Mouse (Mus musculus): ENCODE measurements around the gene Atp2b1. TPM values are rescaled to one million over a fixed set of nuclear protein-coding genes. Genes with fewer than 3 reads are reported as not detected.

The Atp2b1 gene
- polyA plus RNA-seq, 1 experiment from 2014 or later: 177 TPM

DNA sequence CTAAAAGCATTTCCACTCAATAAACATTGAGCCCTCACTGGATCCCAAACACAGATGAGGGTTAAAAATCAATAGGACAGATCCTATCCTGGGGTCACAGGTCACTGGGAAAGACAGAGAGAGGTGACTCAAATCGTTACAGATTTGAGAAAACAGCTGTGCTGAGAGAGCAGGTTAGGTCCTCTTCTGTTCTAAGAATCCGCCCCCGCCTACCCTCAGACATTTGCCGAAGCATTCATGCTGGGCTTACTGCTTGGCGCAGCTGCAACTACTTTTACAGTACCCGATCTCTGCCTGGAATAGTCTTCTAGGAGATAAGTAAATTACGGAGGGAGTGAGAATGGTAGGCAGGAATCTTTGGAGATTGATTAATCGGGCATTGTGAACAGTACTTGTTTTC, 47.9 kb downstream of the Atp2b1 start:
- 93% methylated on average over 8 of the region's 8 CpGs for WGBS (ENCODE audit: missing documents)
- no peak overlapping the region for H3K4me3 ChIP-seq (ENCODE audit: inconsistent target)

DNA sequence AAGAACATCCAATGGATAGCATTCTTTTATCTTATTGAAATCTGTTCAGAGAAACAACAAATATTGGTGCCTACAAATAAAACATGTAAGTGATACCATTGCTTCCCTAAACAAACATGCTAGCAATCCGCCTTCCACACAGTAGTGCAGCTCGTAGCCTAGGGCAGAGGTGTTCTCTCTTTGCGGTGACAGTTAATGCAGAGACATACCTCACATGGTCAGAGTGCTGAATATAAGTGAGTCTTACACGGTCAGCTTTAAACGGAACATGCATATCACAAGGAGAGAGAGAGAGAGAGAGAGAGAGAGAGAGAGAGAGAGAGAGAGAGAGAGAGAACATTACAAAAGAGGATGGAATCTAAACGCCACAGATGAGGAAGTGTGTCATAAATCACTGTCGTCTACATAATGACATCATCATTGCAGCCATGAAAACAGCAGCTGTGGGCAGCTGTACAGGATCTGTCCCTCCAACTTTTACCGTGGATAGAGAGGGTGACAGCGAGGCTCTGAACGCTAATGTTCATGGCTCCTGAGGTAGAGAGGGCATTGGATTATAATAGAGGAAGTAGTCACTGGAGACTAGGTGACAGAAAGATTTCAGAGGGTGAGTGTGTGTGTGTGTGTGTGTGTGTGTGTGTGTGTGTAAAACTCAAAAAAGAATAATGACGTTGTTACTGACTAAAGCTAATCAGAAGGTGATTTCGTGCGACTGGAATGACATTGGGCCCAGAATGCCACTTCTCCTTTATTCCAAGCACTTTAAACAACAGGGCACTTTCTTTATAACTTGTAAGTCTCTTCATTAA, 52.4 kb downstream of the Atp2b1 start:
- WGBS (ENCODE audit: missing documents): 30% methylated on average over 11 of the region's 13 CpGs
- Histone ChIP-seq H3K79me2 (ENCODE audit: inconsistent target) (peaks cover 100% of the 10 kb centered on the region), H3K27ac (no peak overlapping the region), H3K4me3 (ENCODE audit: inconsistent target) (no peak overlapping the region), H3K36me3 (ENCODE audit: inconsistent target) (peaks cover 26% of the 10 kb centered on the region)

More for the DNA sequence above, 47.9 kb downstream of the Atp2b1 start:
- no peaks in the 10 kb centered on the region for H3K36me3 ChIP-seq (ENCODE audit: inconsistent target)
- H3K79me2 ChIP-seq (ENCODE audit: inconsistent target): peaks cover 100% of the 10 kb centered on the region
- H3K27ac ChIP-seq: no peak overlapping the region

DNA sequence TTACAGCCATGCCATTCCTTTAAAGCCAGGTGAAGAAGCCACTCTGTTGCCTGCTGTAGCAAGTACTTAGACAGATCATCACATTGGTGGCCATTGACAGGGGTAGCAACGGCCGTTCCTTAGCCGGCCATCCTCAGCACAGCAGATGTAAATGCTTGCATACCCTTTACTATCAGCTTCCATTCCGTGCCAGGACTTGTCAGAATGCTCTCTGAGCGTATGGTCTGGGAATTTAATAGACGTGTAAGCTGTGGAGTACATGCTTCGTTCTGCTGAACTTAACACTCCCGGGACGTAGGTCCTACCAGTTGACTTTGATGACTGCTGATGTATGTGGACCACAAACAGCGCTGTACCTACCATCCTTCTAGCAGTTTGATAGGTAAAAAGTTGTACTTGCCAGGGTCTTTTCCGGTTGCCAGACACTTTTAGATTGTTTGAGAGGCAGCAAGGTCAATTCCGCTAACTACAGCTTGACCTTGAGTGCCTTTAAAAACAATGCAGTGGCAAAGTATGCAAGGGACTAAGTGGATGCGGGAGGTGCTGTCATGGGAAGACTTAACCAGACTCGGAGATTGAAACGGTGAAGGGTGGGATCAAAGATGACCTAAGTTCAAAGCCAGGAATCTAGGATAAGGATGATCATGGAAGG, 53.2 kb downstream of the Atp2b1 start:
- 97% methylated on average over 15 of the region's 15 CpGs for WGBS (ENCODE audit: missing documents)
- H3K27ac ChIP-seq: no peak overlapping the region
- H3K36me3 ChIP-seq (ENCODE audit: inconsistent target): peaks cover 26% of the 10 kb centered on the region
- H3K4me3 ChIP-seq (ENCODE audit: inconsistent target): no peak overlapping the region
- peaks cover 100% of the 10 kb centered on the region for H3K79me2 ChIP-seq (ENCODE audit: inconsistent target)

DNA sequence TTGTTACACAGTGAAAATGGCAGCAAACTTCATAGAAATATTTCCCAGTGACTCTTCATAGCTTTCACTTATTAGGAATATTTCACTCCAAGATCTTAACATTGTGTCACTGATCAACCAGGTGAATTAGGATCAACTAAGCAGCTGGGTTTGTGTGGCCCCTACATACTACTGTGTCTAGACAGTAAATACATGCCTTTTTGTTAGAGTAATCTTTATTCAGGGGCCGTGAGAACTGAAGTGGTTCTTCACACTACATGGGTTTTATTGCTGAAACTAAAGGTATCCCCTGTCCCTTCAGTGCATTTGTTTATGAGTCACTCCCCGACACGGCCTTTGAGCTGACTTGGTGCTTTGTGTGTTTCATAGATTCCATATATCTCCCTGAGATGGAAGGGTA, 56.7 kb downstream of the Atp2b1 start:
- Histone ChIP-seq H3K27ac (no peak overlapping the region), H3K79me2 (ENCODE audit: inconsistent target) (peaks cover 100% of the 10 kb centered on the region), H3K36me3 (ENCODE audit: inconsistent target) (peaks cover 30% of the 10 kb centered on the region), H3K4me3 (ENCODE audit: inconsistent target) (no peak overlapping the region)
- 92% methylated on average over 3 of the region's 3 CpGs for whole genome bisulfite sequencing (ENCODE audit: missing documents)

DNA sequence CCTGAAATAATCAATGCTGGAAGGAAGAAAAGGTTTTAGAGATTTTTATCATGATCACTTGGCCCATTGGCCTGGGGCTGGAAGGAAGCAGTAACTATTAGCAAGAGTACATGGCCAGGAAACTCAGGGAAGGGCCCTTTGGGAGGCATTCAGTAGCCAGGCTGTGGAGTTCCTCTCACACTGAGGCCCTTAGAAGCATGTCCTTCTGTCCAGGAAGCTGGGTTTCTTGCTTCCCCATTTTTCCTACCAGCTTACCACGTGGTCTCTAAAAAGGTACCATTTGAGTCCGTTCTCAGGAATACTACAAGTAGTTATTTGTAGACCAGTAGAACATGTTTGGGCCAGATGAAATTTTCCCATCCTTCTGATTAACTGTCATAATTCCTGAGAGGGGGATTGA, 58.2 kb downstream of the Atp2b1 start:
- peaks cover 43% of the 10 kb centered on the region for H3K36me3 ChIP-seq (ENCODE audit: inconsistent target)
- no peak overlapping the region for H3K4me3 ChIP-seq (ENCODE audit: inconsistent target)
- H3K27ac ChIP-seq: no peak overlapping the region
- WGBS (ENCODE audit: missing documents): 21% methylated on average over 2 of the region's 2 CpGs
- peaks cover 100% of the 10 kb centered on the region for H3K79me2 ChIP-seq (ENCODE audit: inconsistent target)

DNA sequence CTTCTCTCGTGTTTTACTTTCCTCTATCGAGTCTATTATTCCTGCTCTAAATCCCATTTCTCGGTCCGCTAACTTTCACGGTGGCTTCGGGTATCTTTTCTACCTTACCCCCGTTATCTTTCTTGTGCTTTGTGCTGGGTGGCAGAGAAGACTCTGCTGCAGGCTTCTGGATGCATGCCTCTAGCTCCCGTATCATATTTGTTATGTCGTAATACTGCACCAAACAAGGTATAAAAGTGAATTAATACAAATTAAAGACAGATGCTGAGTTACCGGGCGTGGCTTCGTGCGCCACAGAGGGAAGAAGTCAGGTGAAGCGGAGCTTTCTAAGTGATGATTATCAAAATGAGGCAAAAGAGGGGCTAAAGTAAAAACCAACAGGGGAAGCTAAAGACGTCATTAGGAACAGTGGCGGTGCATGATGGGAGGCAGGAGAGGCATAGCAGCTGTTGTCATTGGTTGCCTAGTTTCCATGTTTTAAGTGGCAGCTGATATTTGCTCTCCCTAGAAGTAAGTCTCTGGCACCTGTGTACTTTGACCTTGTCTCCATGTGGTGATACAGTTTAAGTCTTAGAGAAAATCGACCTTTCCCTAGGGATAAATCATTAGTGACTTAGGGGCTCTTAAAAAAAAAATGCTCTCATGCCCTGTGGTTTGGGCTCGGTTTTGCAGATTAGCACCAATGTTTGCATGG, 58.9 kb downstream of the Atp2b1 start:
- Histone ChIP-seq H3K79me2 (ENCODE audit: inconsistent target) (peaks cover 100% of the 10 kb centered on the region), H3K36me3 (ENCODE audit: inconsistent target) (peaks cover 44% of the 10 kb centered on the region), H3K27ac (no peak overlapping the region), H3K4me3 (ENCODE audit: inconsistent target) (no peak overlapping the region)
- 91% methylated on average over 18 of the region's 18 CpGs for WGBS (ENCODE audit: missing documents)

DNA sequence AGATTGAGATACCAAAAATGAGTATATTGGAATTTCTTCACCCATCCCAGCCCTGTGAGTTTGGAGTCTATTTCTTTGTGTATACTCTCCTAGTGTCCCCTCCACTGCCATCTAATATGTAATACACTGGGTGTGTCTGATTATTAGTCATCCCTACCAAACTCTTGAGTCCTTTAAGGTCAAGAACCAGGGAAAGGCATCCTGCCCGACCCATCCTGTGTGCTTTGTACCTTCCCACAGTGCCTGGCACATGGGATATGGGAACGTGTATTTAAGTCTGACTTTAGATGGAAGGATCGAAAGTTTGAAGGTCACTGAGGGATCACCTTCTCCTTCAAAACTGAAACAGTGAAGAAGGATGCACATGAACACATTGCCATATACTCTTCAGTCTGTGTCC, 60.4 kb downstream of the Atp2b1 start:
- no peak overlapping the region for H3K27ac ChIP-seq
- WGBS (ENCODE audit: missing documents): 87% methylated on average over 3 of the region's 3 CpGs
- H3K4me3 ChIP-seq (ENCODE audit: inconsistent target): no peak overlapping the region

DNA sequence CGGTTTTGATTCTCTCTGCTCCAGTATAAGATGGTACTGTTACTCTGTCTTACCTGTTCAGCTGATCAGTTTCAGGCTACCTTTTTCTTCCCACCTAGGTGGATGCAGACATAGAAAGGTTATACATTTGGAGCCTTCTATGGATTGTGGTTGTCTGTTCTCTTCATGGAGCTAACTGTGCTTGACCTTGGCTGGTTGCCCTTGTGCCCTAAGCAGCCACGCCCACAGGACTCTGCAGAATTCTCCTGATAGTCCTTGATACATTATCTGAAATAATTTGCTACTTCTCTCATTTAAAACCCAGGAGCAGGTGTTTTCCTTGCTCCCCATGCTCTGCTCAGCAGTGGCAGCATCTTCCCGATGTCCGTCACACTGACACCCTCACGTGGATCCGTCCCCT, 61.4 kb downstream of the Atp2b1 start:
- Histone ChIP-seq H3K27ac (no peak overlapping the region), H3K79me2 (ENCODE audit: inconsistent target) (peaks cover 100% of the 10 kb centered on the region), H3K4me3 (ENCODE audit: inconsistent target) (no peak overlapping the region), H3K36me3 (ENCODE audit: inconsistent target) (peaks cover 47% of the 10 kb centered on the region)
- WGBS (ENCODE audit: missing documents): 94% methylated on average over 6 of the region's 6 CpGs

More for the DNA sequence above, 60.4 kb downstream of the Atp2b1 start:
- H3K36me3 ChIP-seq (ENCODE audit: inconsistent target): peaks cover 47% of the 10 kb centered on the region
- peaks cover 100% of the 10 kb centered on the region for H3K79me2 ChIP-seq (ENCODE audit: inconsistent target)

DNA sequence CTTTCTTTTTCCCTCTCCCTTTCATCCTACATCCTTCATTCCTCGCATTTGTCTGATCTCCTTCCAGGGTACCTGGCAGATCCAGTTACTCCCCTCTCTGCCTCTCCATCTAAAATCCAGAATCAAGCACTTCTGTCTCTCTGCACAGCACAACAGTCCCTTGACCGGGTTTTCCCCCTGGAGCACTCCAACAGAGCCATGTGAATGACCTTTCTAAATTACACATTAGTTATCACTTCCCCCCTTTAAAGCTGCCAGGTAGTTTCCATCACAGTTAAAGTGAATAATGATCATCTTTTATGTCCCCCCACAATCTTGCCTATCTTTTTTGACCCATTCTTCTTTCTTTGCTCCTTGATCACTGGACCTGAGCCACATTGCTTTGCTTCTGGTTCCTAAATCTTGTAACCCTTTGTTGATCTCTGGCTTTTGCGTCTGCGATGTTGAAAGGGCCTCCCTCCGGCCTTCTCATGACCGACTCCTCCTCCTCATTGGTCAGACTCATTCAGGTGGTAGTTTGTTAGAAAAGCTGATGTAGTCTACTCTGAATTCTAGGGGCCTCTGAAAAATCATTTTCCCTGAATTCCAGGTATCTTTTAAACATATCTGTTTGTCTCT, 62.8 kb downstream of the Atp2b1 start:
- 95% methylated on average over 6 of the region's 6 CpGs for WGBS (ENCODE audit: missing documents)
- Histone ChIP-seq H3K4me3 (ENCODE audit: inconsistent target) (no peak overlapping the region), H3K36me3 (ENCODE audit: inconsistent target) (peaks cover 46% of the 10 kb centered on the region), H3K27ac (no peak overlapping the region), H3K79me2 (ENCODE audit: inconsistent target) (peaks cover 100% of the 10 kb centered on the region)

DNA sequence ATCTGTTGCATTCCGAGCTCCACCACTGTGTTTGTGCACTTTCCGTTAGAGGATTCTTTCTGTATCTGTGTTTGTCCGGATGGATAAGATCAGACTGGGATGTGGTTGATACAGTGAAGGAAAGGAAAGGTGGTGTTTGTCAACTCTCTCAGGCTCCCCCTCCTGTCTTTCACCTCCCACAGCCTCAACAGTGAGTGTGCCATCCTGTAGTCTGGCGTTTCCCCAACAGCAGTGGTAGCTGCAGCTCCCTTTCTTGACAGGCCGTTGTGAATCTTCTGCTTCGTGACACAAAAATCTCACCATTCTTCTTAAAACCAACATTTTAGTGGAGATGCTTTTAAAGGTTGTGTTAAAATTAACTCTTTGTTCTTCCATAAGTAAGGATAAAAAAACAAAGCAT, 64.6 kb downstream of the Atp2b1 start:
- Histone ChIP-seq H3K27ac (no peak overlapping the region), H3K79me2 (ENCODE audit: inconsistent target) (peaks cover 100% of the 10 kb centered on the region), H3K36me3 (ENCODE audit: inconsistent target) (peaks cover 47% of the 10 kb centered on the region), H3K4me3 (ENCODE audit: inconsistent target) (no peak overlapping the region)
- WGBS (ENCODE audit: missing documents): 98% methylated on average over 6 of the region's 6 CpGs

DNA sequence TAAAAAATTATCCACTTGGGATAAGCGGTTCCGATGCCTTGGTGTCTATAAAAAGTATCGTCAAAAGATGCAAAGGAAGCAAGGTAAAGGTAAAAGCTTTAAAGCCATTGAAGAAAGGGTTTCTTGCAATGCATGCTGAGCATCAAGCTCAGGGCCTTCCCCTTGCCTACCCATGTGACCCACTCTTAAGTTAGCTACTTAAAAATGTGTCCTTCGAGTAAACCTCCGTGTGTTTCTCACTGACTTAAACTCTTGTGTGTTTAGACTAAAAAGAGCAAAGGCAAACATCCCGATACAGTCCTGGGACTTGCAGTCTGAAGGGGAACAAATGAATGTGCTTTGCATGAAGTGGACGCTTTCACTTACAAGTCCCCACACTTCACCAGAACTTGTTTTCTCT, 65.1 kb downstream of the Atp2b1 start:
- Histone ChIP-seq H3K36me3 (ENCODE audit: inconsistent target) (peaks cover 52% of the 10 kb centered on the region), H3K27ac (no peak overlapping the region), H3K79me2 (ENCODE audit: inconsistent target) (peaks cover 100% of the 10 kb centered on the region), H3K4me3 (ENCODE audit: inconsistent target) (no peak overlapping the region)
- 93% methylated on average over 7 of the region's 7 CpGs for WGBS (ENCODE audit: missing documents)

DNA sequence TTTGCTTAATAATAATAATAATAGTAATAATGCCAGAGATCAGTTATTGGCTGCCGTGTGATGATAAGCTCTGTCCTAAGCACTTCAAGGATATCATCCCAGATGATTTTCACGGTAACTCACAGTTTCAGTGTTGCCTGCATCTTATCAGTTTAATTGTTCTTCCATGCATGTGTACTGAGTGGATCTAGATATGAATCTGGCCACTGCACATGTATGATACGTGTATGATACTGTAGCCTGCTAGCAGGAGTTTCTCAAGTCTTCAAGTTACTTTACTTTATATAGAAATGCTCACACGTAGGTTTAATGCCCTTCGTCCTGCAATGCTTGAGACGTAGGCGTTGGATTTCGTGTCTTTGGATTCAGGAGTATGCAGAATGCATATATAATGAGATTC, 65.7 kb downstream of the Atp2b1 start:
- peaks cover 100% of the 10 kb centered on the region for H3K79me2 ChIP-seq (ENCODE audit: inconsistent target)
- 97% methylated on average over 8 of the region's 8 CpGs for WGBS (ENCODE audit: missing documents)
- no peak overlapping the region for H3K27ac ChIP-seq
- H3K36me3 ChIP-seq (ENCODE audit: inconsistent target): peaks cover 59% of the 10 kb centered on the region
- no peak overlapping the region for H3K4me3 ChIP-seq (ENCODE audit: inconsistent target)

DNA sequence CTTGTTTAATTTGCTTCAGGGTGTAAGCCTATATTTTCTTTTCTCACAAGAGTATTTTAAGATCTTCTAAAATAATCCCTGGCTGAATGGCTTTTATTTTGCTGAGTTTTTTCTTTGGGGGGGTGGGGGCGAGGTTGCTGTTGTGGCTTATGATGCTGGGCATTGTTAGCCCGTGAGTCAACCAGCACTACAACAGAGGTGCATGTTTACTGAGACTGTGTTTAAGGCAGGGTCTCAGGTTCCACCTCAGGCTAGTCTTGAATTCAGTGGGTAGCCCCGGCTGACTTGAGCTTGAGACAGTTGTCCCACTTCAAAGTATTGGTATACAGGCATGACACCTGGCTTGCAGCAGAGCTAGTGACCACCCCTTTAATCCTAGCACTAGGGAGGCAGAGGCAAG, 77.8 kb downstream of the Atp2b1 start:
- Histone ChIP-seq H3K4me3 (ENCODE audit: inconsistent target) (no peak overlapping the region), H3K79me2 (ENCODE audit: inconsistent target) (peaks cover 42% of the 10 kb centered on the region; the same call in 1 of the 2 replicates), H3K27ac (no peak overlapping the region), H3K36me3 (ENCODE audit: inconsistent target) (peaks cover 92% of the 10 kb centered on the region)
- WGBS (ENCODE audit: missing documents): 96% methylated on average over 3 of the region's 3 CpGs

DNA sequence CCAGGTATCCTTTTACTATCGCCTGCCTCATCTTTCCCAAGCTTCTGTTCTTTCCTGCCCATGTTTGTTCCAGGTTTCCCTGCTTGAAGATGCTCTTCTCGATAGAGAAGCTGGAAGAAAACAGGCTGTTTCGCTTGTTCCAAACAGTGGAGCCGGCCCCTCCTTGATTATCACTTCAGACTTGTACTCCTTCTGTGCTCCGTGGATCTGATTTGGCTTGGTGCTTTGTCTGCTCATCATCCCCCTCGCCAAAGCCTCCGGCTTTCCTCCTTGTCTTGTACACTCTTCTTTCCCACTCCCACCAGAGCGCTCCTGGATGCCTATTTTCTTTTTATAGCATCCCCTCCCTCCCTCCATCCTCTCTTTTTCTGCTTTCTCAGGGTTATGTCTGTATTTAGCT, 79.0 kb downstream of the Atp2b1 start:
- peaks cover 31% of the 10 kb centered on the region; the same call in 1 of the 2 replicates for H3K79me2 ChIP-seq (ENCODE audit: inconsistent target)
- H3K27ac ChIP-seq: no peak overlapping the region
- H3K4me3 ChIP-seq (ENCODE audit: inconsistent target): no peak overlapping the region
- H3K36me3 ChIP-seq (ENCODE audit: inconsistent target): peaks cover 87% of the 10 kb centered on the region
- WGBS (ENCODE audit: missing documents): 97% methylated on average over 8 of the region's 8 CpGs
